ENCODE assay signal across 24 mouse cellular contexts in the genomic region with DNA sequence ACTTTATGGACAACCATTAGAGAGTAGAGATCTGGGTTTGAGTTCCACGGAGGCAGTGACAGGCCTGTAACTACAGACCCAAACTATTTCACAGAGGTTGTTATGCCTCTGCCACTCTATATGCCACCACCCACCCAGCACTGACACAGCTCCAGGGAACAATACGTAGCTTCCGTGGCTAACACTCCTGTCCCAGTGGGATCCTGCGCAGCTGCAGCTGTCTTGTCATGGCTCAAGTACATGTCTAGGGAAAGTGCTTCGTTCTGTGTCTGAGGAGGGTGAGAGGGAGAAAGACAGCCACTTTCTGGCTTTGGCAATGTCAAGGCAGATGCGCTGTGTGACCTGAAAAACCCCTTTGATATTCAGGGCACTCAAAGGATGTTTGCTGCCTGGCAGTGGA. TPM values are rescaled to one million over a fixed set of nuclear protein-coding genes. Genes with fewer than 3 reads are reported as not detected.
DNase-seq lines count a peak whose midpoint lies in the region; ATAC-seq and TF ChIP-seq lines count a peak whose summit lies in the region.
"Had no signal": no experiment of that assay in that cellular context is flagged by ENCODE, and none has a peak within 500 bp of the region (broad histone marks: within the 10 kb centered on the region; RNA-seq: fewer than 3 reads in every experiment).

No protein-coding gene starts in this region.

- ATAC-seq in frontal cortex, adult (ENCODE audit: low TSS enrichment), result no peak
- ATAC-seq: forebrain, embryonic 14.5 days had no signal

- TF ChIP-seq POLR2A in myocyte (IDR thresholded peaks at IDR 0.05; ENCODE audit: insufficient read length, low read depth), result no peak

- H3ac ChIP-seq in myocyte (ENCODE audit: control insufficient read depth, insufficient read length), result no peak overlapping the region

- H3K4me2 ChIP-seq in myocyte (ENCODE audit: low read depth), result no peak overlapping the region
- H3K4me2 ChIP-seq: embryonic facial prominence, embryonic 13.5 days; embryonic facial prominence, embryonic 15.5 days; forebrain, embryonic 12.5 days had no signal

- no peaks in the 10 kb centered on the region for H3K79me2 ChIP-seq in myocyte (ENCODE audit: control insufficient read depth, insufficient read depth)

- H3K4me3 ChIP-seq in myocyte, result no peak overlapping the region
- H3K4me3 ChIP-seq: embryonic facial prominence, embryonic 13.5 days; embryonic facial prominence, embryonic 15.5 days; erythroblast, embryonic 14.5 days; forebrain, embryonic 10.5 days; forebrain, embryonic 12.5 days had no signal

- H3K27me3 ChIP-seq in myocyte (ENCODE audit: control insufficient read depth, insufficient read depth, insufficient read length), result no peaks in the 10 kb centered on the region
- H3K27me3 ChIP-seq: embryonic facial prominence, embryonic 13.5 days; embryonic facial prominence, embryonic 15.5 days; forebrain, embryonic 12.5 days had no signal

- no peaks in the 10 kb centered on the region for H3K36me3 ChIP-seq in myocyte (ENCODE audit: control insufficient read depth, insufficient read depth)
- H3K36me3 ChIP-seq: embryonic facial prominence, embryonic 13.5 days; embryonic facial prominence, embryonic 15.5 days; forebrain, embryonic 10.5 days; forebrain, embryonic 12.5 days had no signal

- peak; percentile 1 for DNase-seq in ovary, postnatal 36 days (ENCODE audit: low spot score)
- no peak for DNase-seq in ovary, adult 18-20 months (ENCODE audit: low spot score)
- peak; percentile 7 to 13 for DNase-seq in right cerebral cortex, postnatal 10 days (ENCODE audit: low spot score in 2 of 2)
- DNase-seq in right cerebral cortex, postnatal 25 days, result no peak
- DNase-seq in thymus, postnatal 4 days, result peak; percentile 1
- DNase-seq in thymus, postnatal 10 days (ENCODE audit: low spot score in 2 of 2), result no peak
- DNase-seq: adrenal gland, adult 2 months; adrenal gland, postnatal 10 days; adrenal gland, postnatal 25 days; cerebellum, adult 11 months; cerebellum, adult 18-20 months; cerebellum, adult 8-10 months; cerebellum, adult 9-11 months; cerebellum, postnatal 14 days; cerebellum, postnatal 36 days; embryo, embryonic 11 days had no signal

TF ChIP-seq in myocyte, 11 proteins besides CTCF, POLR2A, EP300 and RAD21:
- TF ChIP-seq USF1 (IDR thresholded peaks at IDR 0.05; ENCODE audit: low read depth), result no peak
- TF ChIP-seq MYOG (IDR thresholded peaks at IDR 0.05; ENCODE audit: control insufficient read depth in 1 of 3, insufficient read depth in 1 of 3, insufficient read length in 2 of 3, low read depth in 2 of 3), result peak in 1 of 3 experiments; percentile 28
- no peak for TF ChIP-seq CEBPB (IDR thresholded peaks at IDR 0.05; ENCODE audit: insufficient read depth, poor library complexity, severe bottlenecking)
- peak in 2 of 3 experiments; percentile 33 to 56 for TF ChIP-seq MYOD1 (IDR thresholded peaks at IDR 0.05; ENCODE audit: control insufficient read depth in 1 of 3, insufficient read length in 2 of 3, low read depth in 2 of 3)
- TF ChIP-seq POLR2AphosphoS2 (IDR thresholded peaks at IDR 0.05; ENCODE audit: insufficient read length, low read depth), result no peak
- no peak for TF ChIP-seq REST (IDR thresholded peaks at IDR 0.05; ENCODE audit: insufficient read depth, insufficient read length)
- TF ChIP-seq MAX (IDR thresholded peaks at IDR 0.05; ENCODE audit: low read depth), result no peak
- no peak for TF ChIP-seq TCF12 (IDR thresholded peaks at IDR 0.05; ENCODE audit: insufficient read depth, poor library complexity, severe bottlenecking)

RNA-seq across cellular contexts. Expression of gene Acap2, which starts 12.4 kb away (rescaled TPM):
- polyA plus RNA-seq in myocyte (2012; fragmentation: generic; extraction: Trizol), result 6.3 TPM

Comparison
In these comparisons a context has a peak if more than half of its experiments do, and no peak if none do; other contexts are left out.
1. DNase-seq: peak in ovary, postnatal 36 days (single experiment), right cerebral cortex, postnatal 10 days (2 of 2) and thymus, postnatal 4 days (single experiment); none in ovary, adult 18-20 months (single experiment), right cerebral cortex, postnatal 25 days (single experiment) and thymus, postnatal 10 days (0 of 2).